Mouse (Mus musculus): ENCODE results near the gene Ccdc86. TPM values are rescaled to one million over a fixed set of nuclear protein-coding genes. Genes with fewer than 3 reads are reported as not detected.

Gene Ccdc86
- polyA plus RNA-seq, 1 experiment from 2014 or later, result 11.6 TPM

- no peaks in the 10 kb centered on the region for H3K36me3 ChIP-seq (replicated peaks)
- H3K4me3 ChIP-seq (replicated peaks), result no peak overlapping the region
- WGBS (ENCODE audit: insufficient replicate concordance), result 61% methylated on average over 2 of the region's 2 CpGs
- H3K4me1 ChIP-seq (replicated peaks), result peaks cover 7% of the 10 kb centered on the region
- no peak overlapping the region for H3K27ac ChIP-seq (replicated peaks)
- no peak for ATAC-seq (ENCODE audit: insufficient read depth)
- no peaks in the 10 kb centered on the region for H3K27me3 ChIP-seq
- no peak overlapping the region for H3K9ac ChIP-seq
- H3K9me3 ChIP-seq (replicated peaks), result no peaks in the 10 kb centered on the region
- no peak overlapping the region for H3K4me2 ChIP-seq
These were observed 26.1 kb upstream of the Ccdc86 start for GRCm38 (mm10) chr19:10975187-10975586.

- H3K9me3 ChIP-seq (replicated peaks), result no peaks in the 10 kb centered on the region
- 47% methylated on average over 4 of the region's 4 CpGs for WGBS (ENCODE audit: insufficient replicate concordance)
- H3K4me2 ChIP-seq, result no peak within 1 kb of the TSS
- no peak for ATAC-seq (ENCODE audit: insufficient read depth)
- no peaks in the 10 kb centered on the region for H3K27me3 ChIP-seq
- no peak within 1 kb of the TSS for H3K9ac ChIP-seq
- H3K36me3 ChIP-seq (replicated peaks), result no peaks in the 10 kb centered on the region
- peaks cover under 1% of the 10 kb centered on the region; the same call in 1 of the 2 replicates for H3K4me1 ChIP-seq (replicated peaks)
- no peak within 1 kb of the TSS for H3K27ac ChIP-seq (replicated peaks)
- H3K4me3 ChIP-seq (replicated peaks), result no peak within 1 kb of the TSS
These were observed 25.3 kb upstream of the Ccdc86 start, which contains the start of gene Ms4a10 for GRCm38 (mm10) chr19:10974238-10974865. TSS of gene Ms4a10 (minus strand) at chr19:10974670.

GRCm38 (mm10) chr19:10973187-10973586, 24.1 kb upstream of the Ccdc86 start:
- H3K27ac ChIP-seq (replicated peaks), result no peak overlapping the region

GRCm38 (mm10) chr19:10972660-10973059, 23.6 kb upstream of the Ccdc86 start:
- Histone ChIP-seq H3K4me3 (replicated peaks) (no peak overlapping the region), H3K27ac (replicated peaks) (no peak overlapping the region), H3K9ac (no peak overlapping the region), H3K27me3 (no peaks in the 10 kb centered on the region), H3K9me3 (replicated peaks) (no peaks in the 10 kb centered on the region), H3K4me1 (replicated peaks) (no peaks in the 10 kb centered on the region), H3K4me2 (no peak overlapping the region), H3K36me3 (replicated peaks) (no peaks in the 10 kb centered on the region)
- no peak for ATAC-seq (ENCODE audit: insufficient read depth)
- WGBS (ENCODE audit: insufficient replicate concordance), result 59% methylated on average over 3 of the region's 3 CpGs

More at GRCm38 (mm10) chr19:10973187-10973586, 24.1 kb upstream of the Ccdc86 start:
- no peak overlapping the region for H3K4me3 ChIP-seq (replicated peaks)
- no peaks in the 10 kb centered on the region for H3K9me3 ChIP-seq (replicated peaks)
- H3K4me2 ChIP-seq, result no peak overlapping the region
- no peaks in the 10 kb centered on the region for H3K27me3 ChIP-seq
- H3K4me1 ChIP-seq (replicated peaks), result no peaks in the 10 kb centered on the region
- 60% methylated on average over 2 of the region's 2 CpGs for WGBS (ENCODE audit: insufficient replicate concordance)
- no peaks in the 10 kb centered on the region for H3K36me3 ChIP-seq (replicated peaks)
- H3K9ac ChIP-seq, result no peak overlapping the region
- no peak; the same call in 1 of the 2 replicates for ATAC-seq (ENCODE audit: insufficient read depth)

- Histone ChIP-seq H3K9ac (no peak overlapping the region), H3K4me3 (replicated peaks) (no peak overlapping the region), H3K36me3 (replicated peaks) (no peaks in the 10 kb centered on the region), H3K4me1 (replicated peaks) (no peaks in the 10 kb centered on the region), H3K27me3 (no peaks in the 10 kb centered on the region), H3K4me2 (no peak overlapping the region), H3K27ac (replicated peaks) (no peak overlapping the region), H3K9me3 (replicated peaks) (no peaks in the 10 kb centered on the region)
- no peak for ATAC-seq (ENCODE audit: insufficient read depth)
- 19% methylated on average over 3 of the region's 3 CpGs for WGBS (ENCODE audit: insufficient replicate concordance)
These were observed 21.4 kb upstream of the Ccdc86 start for GRCm38 (mm10) chr19:10970457-10970856.

- no peak for ATAC-seq (ENCODE audit: insufficient read depth)
- Histone ChIP-seq H3K27me3 (no peaks in the 10 kb centered on the region), H3K9me3 (replicated peaks) (no peaks in the 10 kb centered on the region), H3K4me3 (replicated peaks) (no peak overlapping the region), H3K4me2 (no peak overlapping the region), H3K27ac (replicated peaks) (no peak overlapping the region), H3K4me1 (replicated peaks) (no peaks in the 10 kb centered on the region), H3K9ac (no peak overlapping the region), H3K36me3 (replicated peaks) (no peaks in the 10 kb centered on the region)
- WGBS (ENCODE audit: insufficient replicate concordance), result 66% methylated on average over 7 of the region's 7 CpGs
These were observed 19.5 kb upstream of the Ccdc86 start for GRCm38 (mm10) chr19:10968578-10968977.

GRCm38 (mm10) chr19:10965721-10966120, 16.7 kb upstream of the Ccdc86 start:
- no peaks in the 10 kb centered on the region for H3K4me1 ChIP-seq (replicated peaks)

GRCm38 (mm10) chr19:10959978-10960346, 10.9 kb upstream of the Ccdc86 start:
- Histone ChIP-seq H3K4me2 (no peak overlapping the region), H3K27ac (replicated peaks) (no peak overlapping the region), H3K4me3 (replicated peaks) (no peak overlapping the region), H3K9me3 (replicated peaks) (no peaks in the 10 kb centered on the region), H3K9ac (no peak overlapping the region), H3K27me3 (peaks cover 14% of the 10 kb centered on the region), H3K4me1 (replicated peaks) (0 out of 2 replicates have a peak, but pooled peaks cover 3% of the 10 kb centered on the region), H3K36me3 (replicated peaks) (no peaks in the 10 kb centered on the region)
- no peak for ATAC-seq (ENCODE audit: insufficient read depth)
- WGBS (ENCODE audit: insufficient replicate concordance), result 40% methylated on average over 12 of the region's 12 CpGs

More at GRCm38 (mm10) chr19:10965721-10966120, 16.7 kb upstream of the Ccdc86 start:
- H3K9ac ChIP-seq, result no peak overlapping the region
- no peaks in the 10 kb centered on the region for H3K9me3 ChIP-seq (replicated peaks)
- H3K4me2 ChIP-seq, result no peak overlapping the region
- peaks cover 5% of the 10 kb centered on the region; the same call in 1 of the 2 replicates for H3K27me3 ChIP-seq
- ATAC-seq (ENCODE audit: insufficient read depth), result no peak
- 66% methylated on average over 7 of the region's 7 CpGs for WGBS (ENCODE audit: insufficient replicate concordance)
- H3K36me3 ChIP-seq (replicated peaks), result no peaks in the 10 kb centered on the region
- no peak overlapping the region for H3K4me3 ChIP-seq (replicated peaks)
- no peak overlapping the region for H3K27ac ChIP-seq (replicated peaks)

- peak overlapping the region; percentile 32; the same call in 1 of the 2 replicates for H3K4me2 ChIP-seq
- no peak overlapping the region for H3K9ac ChIP-seq
- WGBS (ENCODE audit: insufficient replicate concordance), result 26% methylated on average over 11 of the region's 11 CpGs
- H3K36me3 ChIP-seq (replicated peaks), result no peaks in the 10 kb centered on the region
- H3K9me3 ChIP-seq (replicated peaks), result no peaks in the 10 kb centered on the region
- H3K27me3 ChIP-seq, result peaks cover 14% of the 10 kb centered on the region
- H3K4me1 ChIP-seq (replicated peaks), result 0 out of 2 replicates have a peak, but pooled peaks cover 3% of the 10 kb centered on the region
- no peak overlapping the region for H3K4me3 ChIP-seq (replicated peaks)
- no peak for ATAC-seq (ENCODE audit: insufficient read depth)
- 0 out of 2 replicates have a peak overlapping the region, but pooled peaks have one; percentile 9 for H3K27ac ChIP-seq (replicated peaks)
These were observed 10.3 kb upstream of the Ccdc86 start for GRCm38 (mm10) chr19:10959085-10959977.

- no peak overlapping the region for H3K9ac ChIP-seq
- peaks cover 22% of the 10 kb centered on the region for H3K4me1 ChIP-seq (replicated peaks)
- 59% methylated on average over 11 of the region's 11 CpGs for WGBS (ENCODE audit: insufficient replicate concordance)
- H3K4me3 ChIP-seq (replicated peaks), result no peak overlapping the region
- no peak overlapping the region for H3K27ac ChIP-seq (replicated peaks)
- H3K36me3 ChIP-seq (replicated peaks), result no peaks in the 10 kb centered on the region
- no peaks in the 10 kb centered on the region for H3K9me3 ChIP-seq (replicated peaks)
- no peak overlapping the region for H3K4me2 ChIP-seq
- H3K27me3 ChIP-seq, result peaks cover 8% of the 10 kb centered on the region; the same call in 1 of the 2 replicates
- no peak for ATAC-seq (ENCODE audit: insufficient read depth)
These were observed 3.2 kb upstream of the Ccdc86 start for GRCm38 (mm10) chr19:10952021-10952939.

All from liver, embryonic 15.5 days (tissue).